In the genomic region with DNA sequence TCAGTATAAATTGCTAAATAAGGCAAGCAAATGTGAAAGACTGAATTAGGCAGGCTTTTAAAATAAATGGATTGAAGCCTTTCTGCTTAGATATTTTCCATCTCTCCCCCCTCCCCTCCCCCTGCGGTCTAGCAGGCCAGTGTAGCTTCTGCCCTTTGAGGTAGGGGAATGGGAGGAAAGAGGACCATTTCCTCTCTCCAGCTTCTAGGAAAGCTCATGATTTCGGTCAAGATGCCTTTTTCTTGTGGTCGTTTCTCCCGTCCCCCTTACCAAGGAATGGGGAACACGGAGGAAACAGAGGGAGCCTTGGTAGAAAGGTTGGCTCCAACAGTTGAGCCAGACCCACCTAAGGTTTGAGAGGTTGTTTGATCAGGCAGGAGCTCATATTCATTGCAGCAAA, we compare ENCODE assay signal across 17 mouse cellular contexts. TPM values are rescaled to one million over a fixed set of nuclear protein-coding genes. Genes with fewer than 3 reads are reported as not detected.
A peak's percentile ranks its signal among the peaks of the same experiment; 100 is the strongest.
DNase-seq lines count a peak whose midpoint lies in the region; ATAC-seq lines count a peak whose summit lies in the region.
"Had no signal": no experiment of that assay in that cellular context is flagged by ENCODE, and none has a peak within 500 bp of the region (broad histone marks: within the 10 kb centered on the region; RNA-seq: fewer than 3 reads in every experiment).

No protein-coding gene starts in this region.

- 29% methylated on average over 5 of the region's 5 CpGs for WGBS in forebrain, embryonic 16.5 days
- WGBS in midbrain, embryonic 10.5 days: 1% methylated on average over 5 of the region's 5 CpGs
- 4% methylated on average over 5 of the region's 5 CpGs for WGBS in kidney, embryonic 14.5 days

- peak; percentile 42 for DNase-seq in cerebellum, adult 8-10 months
- DNase-seq in cerebellum, postnatal 4 days (ENCODE audit: low spot score in 2 of 2): no peak
- peak; percentile 25 for DNase-seq in midbrain, embryonic 10.5 days (ENCODE audit: low spot score)
- DNase-seq in retina, embryonic 14.5 days (ENCODE audit: low spot score): peak; percentile 43
- DNase-seq in frontal cortex, postnatal 10 days (ENCODE audit: low spot score in 2 of 2): no peak
- DNase-seq: adrenal gland, postnatal 25 days; gastrocnemius, postnatal 25 days; right cerebral cortex, adult 18-20 months had no signal

- peak overlapping the region; percentile 56 for H3K4me3 ChIP-seq in forebrain, embryonic 16.5 days (replicated peaks; ENCODE audit: low read length)
- peak overlapping the region; percentile 82 for H3K4me3 ChIP-seq in midbrain, embryonic 10.5 days
- no peak overlapping the region for H3K4me3 ChIP-seq in kidney, embryonic 14.5 days (ENCODE audit: low read length)
- H3K4me3 ChIP-seq: limb, embryonic 15.5 days had no signal

- peak overlapping the region; percentile 45; the same call in 1 of the 2 replicates for H3K27ac ChIP-seq in forebrain, embryonic 16.5 days (ENCODE audit: low read length)
- peak overlapping the region; percentile 97 for H3K27ac ChIP-seq in midbrain, embryonic 10.5 days (replicated peaks)
- no peak overlapping the region for H3K27ac ChIP-seq in kidney, embryonic 14.5 days (ENCODE audit: low read depth, low read length)
- H3K27ac ChIP-seq: embryonic facial prominence, embryonic 12.5 days; limb, embryonic 15.5 days had no signal

- no peaks in the 10 kb centered on the region for H3K36me3 ChIP-seq in forebrain, embryonic 16.5 days (ENCODE audit: control insufficient read depth, insufficient read depth)
- H3K36me3 ChIP-seq in midbrain, embryonic 10.5 days: peaks cover 10% of the 10 kb centered on the region
- no peaks in the 10 kb centered on the region for H3K36me3 ChIP-seq in kidney, embryonic 14.5 days (ENCODE audit: control insufficient read depth, insufficient read depth, low read length)
- H3K36me3 ChIP-seq: embryonic facial prominence, embryonic 12.5 days; limb, embryonic 15.5 days had no signal

- no peak overlapping the region for H3K9ac ChIP-seq in forebrain, embryonic 16.5 days (replicated peaks; ENCODE audit: low read depth, low read length)
- H3K9ac ChIP-seq in kidney, embryonic 14.5 days (ENCODE audit: low read depth, low read length): no peak overlapping the region
- H3K9ac ChIP-seq: embryonic facial prominence, embryonic 12.5 days; limb, embryonic 15.5 days had no signal

- no peak for ATAC-seq in forebrain, embryonic 16.5 days
- no peak for ATAC-seq in erythroblast, adult 5-6 weeks (replicated peaks; ENCODE audit: low FRiP score, poor library complexity, severe bottlenecking)
- no peak for ATAC-seq in kidney, embryonic 14.5 days (ENCODE audit: low FRiP score, low TSS enrichment)
- ATAC-seq: Patski had no signal

- H3K9me3 ChIP-seq in forebrain, embryonic 16.5 days (ENCODE audit: control insufficient read depth, low read length): no peaks in the 10 kb centered on the region
- no peaks in the 10 kb centered on the region for H3K9me3 ChIP-seq in midbrain, embryonic 10.5 days (replicated peaks)
- H3K9me3 ChIP-seq in kidney, embryonic 14.5 days (ENCODE audit: control insufficient read depth, low read length): no peaks in the 10 kb centered on the region
- H3K9me3 ChIP-seq: embryonic facial prominence, embryonic 12.5 days; limb, embryonic 15.5 days had no signal

- H3K27me3 ChIP-seq in forebrain, embryonic 16.5 days (replicated peaks; ENCODE audit: control insufficient read depth, insufficient read depth, low read length): peaks cover 24% of the 10 kb centered on the region
- H3K27me3 ChIP-seq in midbrain, embryonic 10.5 days (ENCODE audit: low read depth, poor library complexity, severe bottlenecking): peaks cover 100% of the 10 kb centered on the region
- peaks cover 97% of the 10 kb centered on the region for H3K27me3 ChIP-seq in kidney, embryonic 14.5 days (ENCODE audit: control insufficient read depth, insufficient read depth, low read length)
- H3K27me3 ChIP-seq: Patski had no signal

- peak overlapping the region; percentile 74 for H3K4me2 ChIP-seq in forebrain, embryonic 16.5 days (ENCODE audit: low read length)
- no peak overlapping the region for H3K4me2 ChIP-seq in kidney, embryonic 14.5 days (replicated peaks; ENCODE audit: low read depth, low read length)
- H3K4me2 ChIP-seq: limb, embryonic 15.5 days had no signal

- peaks cover 30% of the 10 kb centered on the region for H3K4me1 ChIP-seq in forebrain, embryonic 16.5 days (replicated peaks; ENCODE audit: control insufficient read depth, insufficient read depth, low read length)
- H3K4me1 ChIP-seq in midbrain, embryonic 10.5 days: peaks cover 74% of the 10 kb centered on the region
- peaks cover 11% of the 10 kb centered on the region; the same call in 1 of the 2 replicates for H3K4me1 ChIP-seq in kidney, embryonic 14.5 days (ENCODE audit: control insufficient read depth, insufficient read depth, low read length)

RNA-seq across cellular contexts. Expression of a gene that starts 2.6 kb away (rescaled TPM):
- polyA plus RNA-seq in forebrain, embryonic 16.5 days (2015; fragmentation: Nextera tagmentation; extraction: Ambion mirVana): 4.4 and 5.6 TPM in 2 replicates
- polyA plus RNA-seq in midbrain, embryonic 10.5 days (2016; fragmentation: Nextera tagmentation; extraction: Ambion mirVana): 5.7 and 6.4 TPM in 2 replicates
- not detected in 2 replicates for total RNA-seq in erythroblast, adult 5-6 weeks (2015; ENCODE audit: low replicate concordance)
- total RNA-seq in erythroblast, adult 5-6 weeks (2017; ENCODE audit: low replicate concordance): not detected in 2 replicates
- polyA plus RNA-seq in kidney, embryonic 14.5 days (2014; fragmentation: Nextera tagmentation; extraction: Ambion mirVana): not detected in 2 replicates
- total RNA-seq: adrenal gland, postnatal 25 days; gastrocnemius, postnatal 25 days; hematopoietic stem cell, adult 5-6 weeks; megakaryocyte, adult 5-6 weeks had no signal
- polyA plus RNA-seq: large intestine, adult 2 months had no signal

RNA-seq across cellular contexts. Expression of a gene that starts 7.2 kb away (rescaled TPM):
- 5.5 and 8.7 TPM in 2 replicates for polyA plus RNA-seq in forebrain, embryonic 16.5 days (2015; fragmentation: Nextera tagmentation; extraction: Ambion mirVana)
- polyA plus RNA-seq in midbrain, embryonic 10.5 days (2016; fragmentation: Nextera tagmentation; extraction: Ambion mirVana): 13.6 and 15.3 TPM in 2 replicates
- not detected in 2 replicates for total RNA-seq in erythroblast, adult 5-6 weeks (2015; ENCODE audit: low replicate concordance)
- total RNA-seq in erythroblast, adult 5-6 weeks (2017; ENCODE audit: low replicate concordance): not detected in 2 replicates
- polyA plus RNA-seq in kidney, embryonic 14.5 days (2014; fragmentation: Nextera tagmentation; extraction: Ambion mirVana): 0.07 and 0.10 TPM in 2 replicates
- total RNA-seq: adrenal gland, postnatal 25 days; gastrocnemius, postnatal 25 days; hematopoietic stem cell, adult 5-6 weeks; megakaryocyte, adult 5-6 weeks had no signal
- polyA plus RNA-seq: large intestine, adult 2 months had no signal

RNA-seq across cellular contexts. Expression of a gene that starts 17.7 kb away (rescaled TPM):
- polyA plus RNA-seq in forebrain, embryonic 16.5 days (2015; fragmentation: Nextera tagmentation; extraction: Ambion mirVana): 0.16 and 0.41 TPM in 2 replicates
- 0.07 and 0.25 TPM in 2 replicates for polyA plus RNA-seq in midbrain, embryonic 10.5 days (2016; fragmentation: Nextera tagmentation; extraction: Ambion mirVana)
- not detected in 2 replicates for total RNA-seq in erythroblast, adult 5-6 weeks (2015; ENCODE audit: low replicate concordance)
- not detected in 2 replicates for total RNA-seq in erythroblast, adult 5-6 weeks (2017; ENCODE audit: low replicate concordance)
- not detected in 2 replicates for polyA plus RNA-seq in kidney, embryonic 14.5 days (2014; fragmentation: Nextera tagmentation; extraction: Ambion mirVana)
- total RNA-seq: adrenal gland, postnatal 25 days; gastrocnemius, postnatal 25 days; hematopoietic stem cell, adult 5-6 weeks; megakaryocyte, adult 5-6 weeks had no signal
- polyA plus RNA-seq: embryonic facial prominence, embryonic 12.5 days; large intestine, adult 2 months; limb, embryonic 15.5 days; Patski had no signal

RNA-seq across cellular contexts. Expression of a gene that starts 21.7 kb away (rescaled TPM):
- polyA plus RNA-seq in forebrain, embryonic 16.5 days (2015; fragmentation: Nextera tagmentation; extraction: Ambion mirVana): 0.40 and 0.47 TPM in 2 replicates
- 0.82 and 1.3 TPM in 2 replicates for polyA plus RNA-seq in midbrain, embryonic 10.5 days (2016; fragmentation: Nextera tagmentation; extraction: Ambion mirVana)
- total RNA-seq in erythroblast, adult 5-6 weeks (2015; ENCODE audit: low replicate concordance): not detected in 2 replicates
- not detected in 2 replicates for total RNA-seq in erythroblast, adult 5-6 weeks (2017; ENCODE audit: low replicate concordance)
- not detected in 2 replicates for polyA plus RNA-seq in kidney, embryonic 14.5 days (2014; fragmentation: Nextera tagmentation; extraction: Ambion mirVana)
- total RNA-seq: adrenal gland, postnatal 25 days; gastrocnemius, postnatal 25 days; hematopoietic stem cell, adult 5-6 weeks; megakaryocyte, adult 5-6 weeks had no signal
- polyA plus RNA-seq: large intestine, adult 2 months; Patski had no signal

Comparison
In these comparisons a context has a peak if more than half of its experiments do, and no peak if none do; other contexts are left out.
1. DNase-seq: peak in cerebellum, adult 8-10 months (single experiment), midbrain, embryonic 10.5 days (single experiment) and retina, embryonic 14.5 days (single experiment); none in cerebellum, postnatal 4 days (0 of 2) and frontal cortex, postnatal 10 days (0 of 2).